Mouse (Mus musculus) brain, embryonic 14.5 days (tissue): Measurements from ENCODE around the gene Uqcrq. TPM values are rescaled to one million over a fixed set of nuclear protein-coding genes. Genes with fewer than 3 reads are reported as not detected.

ENCODE experiments used
- DNase-seq: peaks from one replicate; pipeline ENCODE4 v3.0.0-alpha.2; 2011; ENCODE audit warnings: low read depth
- CTCF ChIP-seq: fragments of 200-500 bp; IDR thresholded peaks from 2 replicates; pipeline ENCODE4 v1.5.1; 2012; ENCODE audit warnings: inconsistent platforms, mild to moderate bottlenecking, moderate library complexity, borderline replicate concordance; ENCODE audit not compliant: insufficient read depth, insufficient read length; ENCODE audit errors: extremely low read depth
- POLR2A ChIP-seq: fragments of 200-500 bp; IDR thresholded peaks from 2 replicates; pipeline ENCODE4 v1.6.1; 2012; ENCODE audit warnings: mild to moderate bottlenecking, inconsistent platforms, borderline replicate concordance; ENCODE audit not compliant: poor library complexity, insufficient read depth, insufficient read length, severe bottlenecking; ENCODE audit errors: extremely low read depth
- polyA plus RNA-seq: library from polyadenylated mRNA; depleted of rRNA; stranded (reverse); fragments of >200 nt; gene quantifications from 2 replicates; pipeline ENCODE4 v1.2.3, GENCODE M21; 2012; rRNA removed

Gene Uqcrq
- polyA plus RNA-seq, 1 experiment = 217 TPM

GRCm38 (mm10) chr11:53393856-53394255 is 36.8 kb downstream of the Uqcrq start:
- DNase-seq = no peak
- TF ChIP-seq CTCF (no peak), POLR2A (no peak)

DNA sequence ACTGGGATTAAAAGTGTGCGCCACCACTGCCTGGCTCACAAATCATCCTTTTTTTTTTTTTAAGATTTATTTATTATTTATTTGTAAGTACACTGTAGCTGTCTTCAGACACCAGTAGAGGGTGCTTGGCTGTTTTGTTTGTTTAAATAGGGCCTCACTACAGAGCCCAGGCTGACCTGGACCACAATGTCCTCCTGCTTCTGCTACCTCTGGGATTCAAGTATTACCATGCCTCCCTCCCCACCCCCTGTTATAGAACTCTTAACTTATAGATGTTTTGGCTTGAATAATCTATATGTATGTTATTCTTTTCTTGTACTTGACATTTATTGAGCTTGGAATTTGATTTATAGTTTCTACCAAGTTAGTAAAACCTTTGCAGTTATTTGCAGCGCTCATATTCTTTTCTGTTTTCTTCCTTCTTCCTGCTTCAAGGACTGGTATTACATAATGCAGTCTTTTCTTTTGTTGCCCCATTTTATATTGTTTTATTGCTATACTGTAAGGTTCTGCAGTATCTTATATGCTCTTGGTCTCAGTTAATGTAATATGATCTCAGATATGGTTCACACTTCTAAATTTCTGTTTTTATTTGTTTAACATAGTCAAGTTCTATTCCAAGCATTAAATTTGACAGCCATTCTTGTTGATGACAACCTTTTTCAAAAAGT is 46.7 kb downstream of the Uqcrq start:
- TF ChIP-seq CTCF (no peak), POLR2A (no peak)
- no peak for DNase-seq

GRCm38 (mm10) chr11:53378918-53379317 is 51.7 kb downstream of the Uqcrq start:
- TF ChIP-seq POLR2A (no peak), CTCF (no peak)

More at GRCm38 (mm10) chr11:53378918-53379317, 51.7 kb downstream of the Uqcrq start:
- DNase-seq = no peak

Other genes with a start within 250 kb of the Uqcrq start
- gene Hspa4, start 130.4 kb downstream of the Uqcrq start, polyA plus RNA-seq = 59.4 and 91.9 TPM in 2 replicates
- gene Zcchc10, start 106.2 kb downstream of the Uqcrq start, polyA plus RNA-seq = 9.5 and 11.3 TPM in 2 replicates
- 49.1 and 69.0 TPM in 2 replicates for gene Aff4, start 80.0 kb downstream of the Uqcrq start, polyA plus RNA-seq
- gene Leap2, start 7.7 kb downstream of the Uqcrq start, polyA plus RNA-seq = not detected in 2 replicates
- 2.7 and 4.3 TPM in 2 replicates for gene Gdf9, start 192 bp upstream of the Uqcrq start, polyA plus RNA-seq
- 0.14 TPM in 1 of 2 replicates, not detected in the other for gene Gm10447, start 26.3 kb upstream of the Uqcrq start, polyA plus RNA-seq
- 2.4 and 2.9 TPM in 2 replicates for gene Shroom1, start 26.4 kb upstream of the Uqcrq start, polyA plus RNA-seq
- gene Gm9837, start 39.6 kb upstream of the Uqcrq start, polyA plus RNA-seq = not detected in 2 replicates
- not detected in 2 replicates for gene Gm9945, start 49.3 kb upstream of the Uqcrq start, polyA plus RNA-seq
- gene Sowaha, start 49.4 kb upstream of the Uqcrq start, polyA plus RNA-seq = 1.1 and 1.6 TPM in 2 replicates
- 36.5 and 38.4 TPM in 2 replicates for gene Sept8, start 88.4 kb upstream of the Uqcrq start, polyA plus RNA-seq
- gene Kif3a, start 136.5 kb upstream of the Uqcrq start, polyA plus RNA-seq = 79.4 and 100 TPM in 2 replicates
- gene Il4, start 187.8 kb upstream of the Uqcrq start, polyA plus RNA-seq = 0.14 TPM in 1 of 2 replicates, not detected in the other
- gene Il13, start 203.9 kb upstream of the Uqcrq start, polyA plus RNA-seq = not detected in 2 replicates